Mouse (Mus musculus) cerebellum, adult 11-12 months (tissue): ENCODE measurements around the gene Ism1.

Experiments
- DNase-seq: peaks from one replicate; pipeline ENCODE4 v3.0.0; 2022

Gene Ism1

GRCm38 (mm10) chr2:139677809-139678274 is at the start of gene Ism1:
Gene Ism1 (plus strand): TSS chr2:139678178.
- peak; percentile 51 for DNase-seq

GRCm38 (mm10) chr2:139628731-139629130 is 49.2 kb upstream of the Ism1 start:
- no peak for DNase-seq

DNA sequence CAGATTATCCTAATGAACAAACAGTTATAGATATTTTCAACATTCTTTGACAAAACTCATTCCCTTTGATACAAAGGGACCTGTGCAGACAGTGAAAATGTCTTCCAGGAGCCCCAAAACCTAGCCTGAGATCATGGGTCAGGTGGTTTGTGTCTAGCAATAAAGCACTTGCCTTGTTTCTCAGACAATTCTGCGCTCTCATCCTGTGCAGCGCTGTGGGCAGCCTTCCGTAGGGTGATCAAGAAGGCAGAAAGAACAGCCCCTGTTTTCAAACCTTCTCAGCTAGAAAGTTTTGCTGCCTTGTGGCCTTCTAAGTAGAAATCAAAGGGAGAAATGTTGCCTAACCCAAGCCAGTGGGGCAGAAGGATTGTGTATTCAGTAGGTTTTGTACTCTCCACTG is 48.3 kb upstream of the Ism1 start:
- no peak for DNase-seq

DNA sequence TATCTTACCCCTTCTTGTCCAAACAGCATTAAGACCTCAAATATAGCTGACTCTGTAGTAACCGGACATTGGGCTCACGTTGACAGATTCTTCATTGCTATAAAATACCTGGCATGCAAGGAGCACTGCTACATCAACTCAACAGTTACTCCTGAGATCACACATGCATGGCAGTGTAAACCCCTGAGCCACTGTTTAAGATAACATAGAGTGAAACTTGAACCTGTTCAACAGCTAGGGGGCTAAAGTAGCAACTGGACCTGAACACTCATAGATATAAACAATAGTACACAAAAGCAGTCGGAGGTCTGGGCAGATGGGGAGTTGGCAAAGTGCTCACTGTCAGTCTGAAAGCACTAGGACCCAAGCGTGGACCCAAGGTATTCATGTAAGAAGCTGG is 43.5 kb upstream of the Ism1 start:
- DNase-seq = no peak

DNA sequence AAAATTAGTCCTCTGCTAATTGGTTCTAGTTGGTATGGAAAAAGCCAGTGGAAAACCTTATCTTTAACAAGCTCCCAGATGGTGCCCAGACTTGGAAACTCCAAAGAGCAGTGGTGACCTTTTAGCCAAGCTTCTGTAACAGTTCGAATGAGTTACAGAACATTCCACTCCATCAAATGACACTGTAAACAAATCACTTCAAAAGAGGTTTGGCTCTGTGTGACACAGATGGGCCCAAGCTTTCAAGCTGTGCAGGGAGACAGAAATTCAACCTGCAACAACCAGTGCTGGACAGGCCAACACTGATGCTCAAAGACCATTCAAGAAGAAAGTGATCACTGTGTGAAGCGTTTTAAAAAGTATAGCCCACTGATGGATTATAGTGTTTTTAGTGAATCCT is 40.1 kb upstream of the Ism1 start:
- DNase-seq = no peak

GRCm38 (mm10) chr2:139641757-139642385 is 36.1 kb upstream of the Ism1 start:
- no peak for DNase-seq

DNA sequence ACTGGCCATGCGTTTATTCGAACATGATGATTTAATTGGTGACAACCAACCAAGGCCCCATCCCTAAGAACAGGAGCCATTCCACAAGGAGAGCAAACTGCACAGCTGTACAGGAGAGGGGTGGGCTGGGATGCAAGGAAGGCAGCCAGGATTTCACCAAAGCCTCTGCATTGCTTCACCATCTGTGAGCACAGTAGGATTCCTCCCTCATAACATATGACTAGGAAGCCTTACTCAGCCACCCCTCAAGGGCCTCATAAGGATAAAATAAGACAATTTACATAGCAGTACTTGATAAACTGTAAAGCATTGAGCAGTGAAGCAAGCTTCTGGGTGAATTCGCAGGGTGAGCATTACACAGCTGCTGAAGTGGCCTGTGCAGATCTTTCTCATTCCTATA is 28.5 kb upstream of the Ism1 start:
- no peak for DNase-seq

- DNase-seq = no peak
Measured at GRCm38 (mm10) chr2:139656750-139657149, 21.2 kb upstream of the Ism1 start.

GRCm38 (mm10) chr2:139671838-139672237 is 6.1 kb upstream of the Ism1 start:
- DNase-seq = no peak

DNA sequence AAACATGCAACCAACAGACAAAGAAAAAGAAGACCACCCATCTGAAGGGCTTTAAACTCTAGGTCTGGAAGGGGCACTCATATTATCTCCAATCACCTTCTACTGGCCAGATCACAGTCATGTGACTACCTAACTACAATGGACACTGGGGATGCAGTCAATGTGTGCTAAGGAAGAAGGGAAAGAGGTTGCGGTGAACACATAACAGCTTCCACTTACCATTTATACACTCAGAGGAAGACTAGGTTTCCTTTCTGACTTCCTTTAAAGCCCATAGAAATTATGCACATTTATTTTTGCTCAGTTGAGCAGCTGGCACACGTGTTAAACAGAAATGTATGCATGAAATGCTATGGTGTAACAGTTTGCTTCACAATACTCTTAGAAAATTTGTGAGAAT is 5.6 kb upstream of the Ism1 start:
- no peak for DNase-seq

DNA sequence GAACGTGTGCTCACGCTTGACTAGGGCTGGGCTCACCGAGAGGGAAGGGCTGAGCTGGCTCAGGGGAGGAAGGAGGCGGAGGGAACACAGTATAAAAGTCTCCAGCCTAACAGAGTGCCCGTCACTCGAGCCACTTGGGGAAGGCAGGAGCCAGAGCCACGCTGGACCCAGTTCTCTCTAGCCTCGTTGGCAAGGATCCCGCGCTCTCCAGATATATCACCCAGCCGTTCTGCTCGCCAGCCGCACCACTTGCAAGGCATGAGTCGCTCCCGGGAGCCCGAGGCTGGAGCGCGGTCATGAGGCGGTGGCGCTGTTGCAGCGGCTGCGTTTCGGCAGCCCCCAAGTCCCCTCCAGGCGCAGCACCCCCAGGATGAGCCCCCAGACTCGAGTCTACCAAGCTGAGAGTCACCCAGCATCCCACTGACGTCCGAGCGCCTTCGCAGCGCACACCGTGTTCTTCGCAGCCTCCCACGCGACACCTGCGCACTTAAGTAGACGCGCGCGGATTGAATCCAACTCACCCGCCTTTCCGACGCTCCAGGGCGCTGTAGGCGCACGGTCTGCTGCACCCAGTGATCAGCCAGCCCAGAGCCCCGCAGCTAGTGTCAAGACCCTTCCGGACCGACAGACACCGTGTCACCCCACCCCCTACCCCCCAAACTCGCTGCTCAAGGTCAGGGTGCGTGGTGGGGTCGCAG is 764 bp upstream of the Ism1 start:
- DNase-seq = peak; percentile 78

- DNase-seq = peak; percentile 63
Measured at GRCm38 (mm10) chr2:139678275-139679140, 530 bp downstream of the Ism1 start.

GRCm38 (mm10) chr2:139682540-139682939 is 4.6 kb downstream of the Ism1 start:
- DNase-seq = no peak

DNA sequence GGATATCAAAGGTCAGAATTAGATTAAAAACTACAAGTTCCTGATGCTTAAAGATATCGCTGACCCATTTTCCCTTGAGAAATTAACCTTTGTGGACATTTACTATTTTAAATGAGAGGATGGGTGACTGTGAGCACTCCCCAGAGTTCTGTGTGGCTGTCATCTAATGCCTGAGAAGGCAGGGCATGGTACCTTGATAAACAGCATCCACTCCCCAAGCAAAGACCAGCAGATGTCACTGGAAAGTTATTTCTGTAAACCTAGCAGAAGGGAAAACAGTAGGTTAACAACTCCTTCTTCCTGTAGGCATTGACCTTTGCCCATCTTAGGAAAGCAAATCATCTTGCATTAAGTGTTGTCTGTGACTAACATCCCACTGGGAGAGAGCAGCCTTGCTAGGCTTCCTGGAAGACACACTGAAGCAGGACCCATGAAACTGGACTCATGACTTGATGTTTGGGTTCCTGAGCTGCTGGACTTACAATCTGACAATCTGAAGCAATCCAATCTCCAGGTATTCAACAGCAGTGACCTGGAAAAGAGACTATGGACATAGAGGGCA is 11.5 kb downstream of the Ism1 start:
- DNase-seq = no peak

DNA sequence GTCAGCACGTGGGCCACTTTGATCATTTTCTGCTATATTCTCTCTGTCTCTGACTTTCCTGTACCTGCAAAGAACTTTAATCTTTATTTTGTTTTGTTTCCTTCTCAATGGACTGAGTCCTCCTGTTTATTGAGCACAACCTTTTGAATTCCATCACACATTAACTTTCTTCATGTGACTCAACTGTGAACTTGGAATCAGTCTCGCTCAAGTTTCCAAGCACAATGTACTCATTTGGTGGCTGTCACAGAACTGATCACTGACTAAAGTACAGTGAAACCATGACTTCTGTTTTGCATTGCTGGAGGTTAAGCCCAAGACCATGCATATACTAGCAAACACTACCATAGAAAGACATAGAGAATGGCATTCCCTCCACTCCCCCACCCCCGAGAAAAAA is 15.5 kb downstream of the Ism1 start:
- DNase-seq = no peak

DNA sequence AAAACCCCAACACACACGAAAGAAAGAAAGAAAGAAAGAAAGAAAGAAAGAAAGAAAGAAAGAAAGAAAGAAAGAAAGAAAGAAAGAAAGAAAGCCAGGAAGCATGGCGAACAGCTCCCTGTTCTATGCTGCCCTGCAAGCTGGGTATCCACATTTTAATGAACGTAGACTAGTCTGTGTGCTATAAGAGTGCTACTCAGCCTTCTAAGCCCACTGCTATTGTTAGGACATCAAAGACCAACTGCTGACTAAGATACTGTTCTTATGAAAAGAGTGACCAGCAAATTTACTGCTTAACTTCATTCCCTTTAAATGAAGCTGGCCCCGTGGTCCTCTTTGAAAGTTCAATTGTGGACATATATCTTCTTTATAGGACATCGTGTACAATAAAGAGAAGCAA is 16.7 kb downstream of the Ism1 start:
- no peak for DNase-seq

- DNase-seq = peak; percentile 29
Measured at GRCm38 (mm10) chr2:139696578-139696977, 18.6 kb downstream of the Ism1 start.

DNA sequence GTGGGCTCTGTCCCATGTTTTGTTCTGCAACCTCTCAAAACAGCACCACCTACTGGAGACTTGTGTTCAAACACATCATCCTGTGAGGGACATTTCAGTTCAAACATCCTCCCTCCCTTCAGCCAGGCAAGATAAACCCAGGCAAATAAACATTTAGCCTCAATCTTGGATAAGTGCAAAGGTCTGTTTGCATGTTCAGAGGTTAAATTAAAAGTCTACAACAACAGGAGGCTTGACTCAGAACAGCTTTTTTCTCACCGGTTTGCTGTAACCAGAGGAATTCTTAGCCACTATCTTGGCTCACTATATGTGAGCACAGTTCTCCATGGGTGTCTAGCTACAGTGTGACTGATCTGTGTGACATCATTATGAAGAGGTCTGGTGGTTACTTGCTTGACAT is 22.6 kb downstream of the Ism1 start:
- DNase-seq = no peak

DNA sequence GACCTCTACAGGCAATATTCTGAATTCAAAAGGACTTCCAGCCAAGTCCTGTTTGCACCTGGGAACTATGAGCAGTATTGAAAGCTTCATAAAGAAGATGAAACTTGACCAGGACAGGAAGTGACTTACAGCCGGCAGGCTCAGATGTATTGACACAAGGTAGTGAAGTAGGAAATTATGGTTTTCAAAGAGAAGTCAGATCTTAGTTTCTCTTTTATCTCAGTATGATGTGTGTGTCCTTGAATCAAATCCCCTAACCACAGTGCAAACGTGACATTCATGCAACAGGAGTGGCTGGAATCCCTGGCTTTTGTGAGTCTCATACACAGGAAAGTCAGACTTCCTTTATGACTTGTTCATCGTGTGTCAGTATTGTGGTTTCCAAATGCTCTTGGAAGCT is 27.0 kb downstream of the Ism1 start:
- no peak for DNase-seq

GRCm38 (mm10) chr2:139708194-139708899 is 30.4 kb downstream of the Ism1 start:
- no peak for DNase-seq

DNA sequence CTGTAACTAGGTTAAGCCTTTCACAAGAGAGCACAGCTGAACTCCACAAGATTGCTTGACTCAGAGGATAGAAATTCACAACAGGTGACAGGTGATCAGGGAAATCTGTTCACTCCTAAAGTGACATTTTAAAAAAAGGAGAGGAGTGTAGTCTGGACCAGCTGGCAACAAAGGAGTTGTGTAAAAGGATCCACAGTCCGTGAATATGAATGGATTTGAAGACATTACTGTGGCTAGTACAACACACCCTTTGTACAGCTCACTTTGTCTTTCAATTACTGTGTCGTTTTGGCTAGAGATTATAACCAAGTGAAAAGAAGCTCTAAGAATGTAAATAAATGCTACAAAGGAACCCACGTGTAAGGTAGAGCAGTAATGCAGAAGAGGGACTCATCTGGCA is 33.7 kb downstream of the Ism1 start:
- no peak for DNase-seq

DNA sequence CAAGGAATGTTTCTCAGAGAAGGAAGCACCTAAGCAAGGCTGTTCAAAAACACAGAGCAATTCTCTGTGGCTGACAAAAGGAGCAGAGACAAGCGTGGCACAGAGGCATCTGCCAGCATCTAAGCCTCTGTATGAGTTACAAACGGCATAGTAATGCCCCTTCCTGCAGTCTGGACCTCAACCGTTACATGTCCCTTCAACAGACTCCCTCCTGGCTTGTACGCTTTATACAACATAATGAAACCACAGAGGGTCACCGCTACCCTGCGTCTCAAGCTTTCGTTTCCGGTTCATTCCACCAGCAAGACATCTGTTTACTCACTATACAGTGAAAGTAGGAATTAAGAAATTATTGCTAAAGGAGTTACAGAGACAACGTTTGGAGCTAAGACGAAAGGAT is 34.1 kb downstream of the Ism1 start:
- no peak for DNase-seq

GRCm38 (mm10) chr2:139714206-139714605 is 36.2 kb downstream of the Ism1 start:
- DNase-seq = no peak
